Mouse (Mus musculus): Measurements from ENCODE around the gene Urm1. TPM values are rescaled to one million over a fixed set of nuclear protein-coding genes. Genes with fewer than 3 reads are reported as not detected.
"Not testable (repeated sequence)": the region's sequence is repeated elsewhere in the genome, so short reads cannot be mapped to it uniquely, and the experiment has no call there.

Urm1 gene
- polyA plus RNA-seq (2014; fragmentation: Nextera tagmentation; extraction: Ambion mirVana) = 20.3 and 21.6 TPM in 2 replicates

DNA sequence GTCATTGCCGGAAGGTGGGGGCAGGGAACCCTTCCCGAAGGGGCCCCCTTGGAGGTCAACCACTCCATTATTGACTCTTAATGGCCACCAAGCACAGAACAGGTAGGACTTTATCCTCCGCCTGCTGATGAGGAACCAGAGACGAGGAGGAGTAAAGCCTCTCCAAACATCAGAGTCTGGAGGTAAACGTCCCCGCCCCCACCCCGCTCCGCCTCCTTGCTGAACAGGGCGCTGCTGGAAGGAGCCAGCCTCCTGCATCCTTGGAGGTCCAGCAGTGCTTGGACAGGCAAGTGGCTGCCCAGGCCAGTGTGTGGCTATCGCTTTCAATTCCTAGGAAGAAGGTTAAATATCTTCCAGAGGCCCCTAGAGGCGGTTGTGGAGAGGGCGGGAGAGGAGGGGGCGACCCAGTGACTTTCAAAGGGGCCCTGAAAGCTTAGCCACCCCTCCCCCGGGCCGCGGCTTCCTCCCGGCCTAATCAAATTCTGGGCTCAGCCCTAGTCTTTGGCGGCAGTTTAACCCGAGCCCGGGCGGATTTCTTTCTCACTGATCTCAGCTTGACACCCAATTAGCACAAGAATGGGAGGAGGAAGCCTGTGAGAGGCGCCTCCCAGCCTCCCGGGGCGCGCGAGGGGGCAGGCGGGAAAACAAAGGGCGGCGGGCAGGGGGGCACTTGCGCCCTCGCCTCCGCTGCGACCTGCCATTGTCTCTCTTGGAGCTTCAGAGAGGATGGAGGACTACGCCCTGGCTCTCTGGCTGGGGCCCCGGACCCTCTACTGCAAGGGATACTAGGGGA is at the start of gene Urm1:
Gene Urm1 (plus strand): TSS at position 51 of the 793 bp plus-strand sequence.
- H3K27ac ChIP-seq (replicated peaks; ENCODE audit: low read depth, low read length) = peak within 1 kb of the TSS; percentile 93
- peaks cover 16% of the 10 kb centered on the region; the same call in 1 of the 2 replicates for H3K36me3 ChIP-seq (ENCODE audit: control insufficient read depth, insufficient read depth, low read length)
- no peaks in the 10 kb centered on the region for H3K27me3 ChIP-seq (replicated peaks; ENCODE audit: control insufficient read depth, insufficient read depth, low read length)
- peak within 1 kb of the TSS; percentile 44 for H3K4me3 ChIP-seq (ENCODE audit: low read depth, low read length)
- peak within 1 kb of the TSS; percentile 78 for H3K9ac ChIP-seq (ENCODE audit: low read depth, low read length)
- H3K4me2 ChIP-seq (ENCODE audit: low read depth, low read length) = peak within 1 kb of the TSS; percentile 90
- H3K4me1 ChIP-seq (ENCODE audit: control insufficient read depth, insufficient read depth, low read length) = peaks cover 5% of the 10 kb centered on the region; the same call in 1 of the 2 replicates
- DNase-seq (ENCODE audit: low spot score) (peak; percentile 93), ATAC-seq (ENCODE audit: low read depth) (peak; percentile 84)
- 3% methylated on average over 27 of the region's 35 CpGs for WGBS
- H3K9me3 ChIP-seq (ENCODE audit: control insufficient read depth, low read length) = no peaks in the 10 kb centered on the region

DNA sequence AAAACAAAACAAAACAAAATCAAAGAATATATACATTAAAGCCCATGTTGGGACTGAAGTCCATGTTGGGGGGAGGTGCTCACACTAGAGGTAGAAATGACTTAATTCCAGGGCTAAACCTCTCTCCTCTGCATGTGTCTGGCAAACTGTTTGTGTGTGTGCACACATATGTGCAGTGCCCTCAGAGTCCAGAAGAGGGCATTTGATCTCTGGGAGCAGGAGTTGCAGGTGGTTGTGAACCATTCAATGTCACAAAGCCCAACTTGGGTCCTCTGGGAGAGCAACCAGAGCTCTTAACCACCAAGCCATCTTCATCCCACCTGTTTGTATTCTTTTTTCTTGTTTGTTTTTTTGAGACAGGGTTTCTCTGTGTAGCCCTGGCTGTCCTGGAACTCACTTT is 49.7 kb upstream of the Urm1 start:
- ATAC-seq (ENCODE audit: low read depth) (no peak), DNase-seq (ENCODE audit: low spot score) (no peak)
- H3K4me3 ChIP-seq (ENCODE audit: low read depth, low read length) = no peak overlapping the region
- H3K27ac ChIP-seq (replicated peaks; ENCODE audit: low read depth, low read length) = no peak overlapping the region
- H3K4me2 ChIP-seq (ENCODE audit: low read depth, low read length) = no peak overlapping the region
- H3K4me1 ChIP-seq (ENCODE audit: control insufficient read depth, insufficient read depth, low read length) = no peaks in the 10 kb centered on the region
- no peaks in the 10 kb centered on the region for H3K27me3 ChIP-seq (replicated peaks; ENCODE audit: control insufficient read depth, insufficient read depth, low read length)
- H3K9ac ChIP-seq (ENCODE audit: low read depth, low read length) = no peak overlapping the region
- H3K9me3 ChIP-seq (ENCODE audit: control insufficient read depth, low read length) = no peaks in the 10 kb centered on the region
- H3K36me3 ChIP-seq (ENCODE audit: control insufficient read depth, insufficient read depth, low read length) = peaks cover 15% of the 10 kb centered on the region; the same call in 1 of the 2 replicates

DNA sequence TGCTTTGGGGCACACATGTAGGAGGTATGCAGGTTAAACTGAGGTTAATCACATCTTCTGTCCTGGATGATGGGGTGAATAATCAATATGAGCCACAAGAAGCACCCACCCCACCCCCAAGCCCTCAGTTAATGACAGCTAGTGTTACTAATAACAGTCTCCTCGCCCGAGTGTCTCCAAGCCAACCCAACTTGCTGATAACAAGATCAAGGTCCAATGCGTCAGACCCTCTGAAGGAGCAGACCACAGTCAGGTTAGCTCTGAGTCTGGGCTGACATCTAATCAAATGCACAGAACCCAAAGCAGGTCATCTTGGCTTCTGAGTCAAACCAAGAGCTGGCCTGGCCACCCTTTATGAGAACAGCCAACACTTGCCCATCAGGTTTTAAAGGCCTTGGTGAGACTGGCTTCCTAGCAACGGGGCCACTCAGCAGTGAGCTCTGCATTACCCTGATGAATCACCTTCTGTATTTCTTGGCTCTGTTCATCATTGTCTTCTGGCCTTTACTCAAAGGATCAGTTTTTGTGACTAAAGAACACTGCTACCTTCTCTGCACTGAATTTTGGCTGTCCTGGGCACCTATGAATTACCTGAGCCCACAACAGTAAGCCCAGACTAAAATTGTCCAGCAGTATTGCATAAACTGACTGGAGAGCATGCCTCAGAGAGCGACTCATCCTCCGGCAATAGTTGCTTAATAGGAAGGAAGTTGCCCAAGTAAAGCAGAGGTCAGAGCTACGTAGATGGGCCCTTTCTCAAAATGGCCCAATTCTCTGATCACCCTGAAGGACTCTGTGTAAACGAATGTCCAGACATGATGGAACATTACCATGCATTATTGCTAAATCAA is 48.0 kb upstream of the Urm1 start:
- Histone ChIP-seq H3K4me1 (ENCODE audit: control insufficient read depth, insufficient read depth, low read length) (no peaks in the 10 kb centered on the region), H3K4me2 (ENCODE audit: low read depth, low read length) (no peak overlapping the region), H3K9ac (ENCODE audit: low read depth, low read length) (no peak overlapping the region), H3K27ac (replicated peaks; ENCODE audit: low read depth, low read length) (no peak overlapping the region), H3K9me3 (ENCODE audit: control insufficient read depth, low read length) (no peaks in the 10 kb centered on the region), H3K27me3 (replicated peaks; ENCODE audit: control insufficient read depth, insufficient read depth, low read length) (no peaks in the 10 kb centered on the region), H3K36me3 (ENCODE audit: control insufficient read depth, insufficient read depth, low read length) (peaks cover 25% of the 10 kb centered on the region), H3K4me3 (ENCODE audit: low read depth, low read length) (no peak overlapping the region)
- no peak for ATAC-seq (ENCODE audit: low read depth)
- WGBS = 84% methylated on average over 8 of the region's 8 CpGs
- DNase-seq (ENCODE audit: low spot score) = no peak

DNA sequence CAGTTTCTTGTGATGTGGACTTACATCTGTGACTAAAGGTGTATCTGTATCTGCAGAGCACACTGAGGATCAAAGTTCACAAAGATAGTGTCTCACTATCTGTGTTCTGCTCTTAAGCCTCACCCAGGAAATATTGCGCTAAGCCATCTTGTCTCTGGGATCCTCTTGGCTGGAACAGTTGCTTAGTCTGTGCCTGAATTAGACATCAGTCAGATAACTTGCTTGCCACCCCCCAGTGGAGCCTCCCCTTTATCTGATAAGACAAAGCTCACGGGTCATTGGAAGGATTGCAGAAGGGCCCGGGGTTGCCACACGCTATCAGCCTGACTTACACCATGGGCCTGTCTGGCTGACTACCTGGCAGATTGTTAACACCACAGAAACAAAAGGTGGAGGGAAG is 46.6 kb upstream of the Urm1 start:
- Histone ChIP-seq H3K27me3 (replicated peaks; ENCODE audit: control insufficient read depth, insufficient read depth, low read length) (no peaks in the 10 kb centered on the region), H3K36me3 (ENCODE audit: control insufficient read depth, insufficient read depth, low read length) (peaks cover 40% of the 10 kb centered on the region), H3K4me3 (ENCODE audit: low read depth, low read length) (no peak overlapping the region), H3K27ac (replicated peaks; ENCODE audit: low read depth, low read length) (no peak overlapping the region), H3K4me1 (ENCODE audit: control insufficient read depth, insufficient read depth, low read length) (no peaks in the 10 kb centered on the region), H3K9me3 (ENCODE audit: control insufficient read depth, low read length) (no peaks in the 10 kb centered on the region), H3K9ac (ENCODE audit: low read depth, low read length) (no peak overlapping the region), H3K4me2 (ENCODE audit: low read depth, low read length) (no peak overlapping the region)
- ATAC-seq (ENCODE audit: low read depth) (no peak), DNase-seq (ENCODE audit: low spot score) (no peak)
- 96% methylated on average over 4 of the region's 4 CpGs for WGBS

DNA sequence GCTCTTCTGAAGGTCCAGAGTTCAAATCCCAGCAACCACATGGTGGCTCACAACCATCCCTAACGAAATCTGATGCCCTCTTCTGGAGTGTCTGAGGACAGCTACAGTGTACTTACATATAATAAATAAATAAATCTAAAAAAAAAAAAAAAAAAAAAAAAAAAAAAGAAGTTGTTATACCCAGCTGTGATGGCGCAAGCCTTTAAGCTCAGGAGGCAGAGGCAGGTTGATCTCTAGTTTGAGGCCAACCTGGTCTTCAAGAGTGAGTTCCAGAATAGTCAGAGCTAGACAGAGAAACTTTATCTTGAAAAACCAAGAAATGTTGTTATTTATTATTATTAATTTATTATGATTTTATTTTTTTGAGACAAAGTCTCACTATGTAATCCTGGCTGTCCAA is 38.6 kb upstream of the Urm1 start:
- whole genome bisulfite sequencing = 89% methylated on average over 2 of the region's 2 CpGs
- H3K9me3 ChIP-seq (ENCODE audit: control insufficient read depth, low read length) = not testable (repeated sequence)

DNA sequence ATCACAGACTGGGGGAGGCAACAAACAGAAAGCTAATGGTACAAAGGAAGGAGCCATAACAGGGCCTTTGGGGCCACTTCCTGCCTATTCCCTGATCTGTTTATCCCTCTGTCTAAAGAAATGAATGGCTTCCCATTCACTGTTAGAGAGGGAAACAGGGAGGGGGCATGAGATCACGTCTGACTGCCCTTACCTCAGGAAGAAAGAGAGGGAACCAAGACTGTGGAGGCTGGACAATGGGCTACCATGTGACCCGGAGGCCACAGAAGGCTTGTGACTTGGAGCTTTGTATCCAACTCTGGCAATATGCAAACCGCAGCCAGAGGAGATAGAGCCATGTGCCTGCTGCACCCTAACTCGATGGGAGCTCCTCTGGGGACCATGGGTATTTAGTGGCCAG is 35.6 kb upstream of the Urm1 start:
- Histone ChIP-seq H3K4me2 (ENCODE audit: low read depth, low read length) (no peak overlapping the region), H3K4me1 (ENCODE audit: control insufficient read depth, insufficient read depth, low read length) (peaks cover 7% of the 10 kb centered on the region), H3K9me3 (ENCODE audit: control insufficient read depth, low read length) (peaks cover 9% of the 10 kb centered on the region; the same call in 1 of the 2 replicates), H3K27ac (replicated peaks; ENCODE audit: low read depth, low read length) (no peak overlapping the region), H3K27me3 (replicated peaks; ENCODE audit: control insufficient read depth, insufficient read depth, low read length) (no peaks in the 10 kb centered on the region), H3K36me3 (ENCODE audit: control insufficient read depth, insufficient read depth, low read length) (peaks cover 71% of the 10 kb centered on the region), H3K4me3 (ENCODE audit: low read depth, low read length) (no peak overlapping the region), H3K9ac (ENCODE audit: low read depth, low read length) (no peak overlapping the region)
- ATAC-seq (ENCODE audit: low read depth) (no peak), DNase-seq (ENCODE audit: low spot score) (no peak)
- WGBS = 66% methylated on average over 4 of the region's 4 CpGs

More for the DNA sequence above, 38.6 kb upstream of the Urm1 start:
- not testable (repeated sequence) for H3K4me3 ChIP-seq (ENCODE audit: low read depth, low read length); H3K4me1 ChIP-seq (ENCODE audit: control insufficient read depth, insufficient read depth, low read length); H3K27me3 ChIP-seq (replicated peaks; ENCODE audit: control insufficient read depth, insufficient read depth, low read length); ATAC-seq (ENCODE audit: low read depth); H3K4me2 ChIP-seq (ENCODE audit: low read depth, low read length); DNase-seq (ENCODE audit: low spot score); H3K27ac ChIP-seq (replicated peaks; ENCODE audit: low read depth, low read length); H3K9ac ChIP-seq (ENCODE audit: low read depth, low read length)
- H3K36me3 ChIP-seq (ENCODE audit: control insufficient read depth, insufficient read depth, low read length) = peaks cover 96% of the 10 kb centered on the region

DNA sequence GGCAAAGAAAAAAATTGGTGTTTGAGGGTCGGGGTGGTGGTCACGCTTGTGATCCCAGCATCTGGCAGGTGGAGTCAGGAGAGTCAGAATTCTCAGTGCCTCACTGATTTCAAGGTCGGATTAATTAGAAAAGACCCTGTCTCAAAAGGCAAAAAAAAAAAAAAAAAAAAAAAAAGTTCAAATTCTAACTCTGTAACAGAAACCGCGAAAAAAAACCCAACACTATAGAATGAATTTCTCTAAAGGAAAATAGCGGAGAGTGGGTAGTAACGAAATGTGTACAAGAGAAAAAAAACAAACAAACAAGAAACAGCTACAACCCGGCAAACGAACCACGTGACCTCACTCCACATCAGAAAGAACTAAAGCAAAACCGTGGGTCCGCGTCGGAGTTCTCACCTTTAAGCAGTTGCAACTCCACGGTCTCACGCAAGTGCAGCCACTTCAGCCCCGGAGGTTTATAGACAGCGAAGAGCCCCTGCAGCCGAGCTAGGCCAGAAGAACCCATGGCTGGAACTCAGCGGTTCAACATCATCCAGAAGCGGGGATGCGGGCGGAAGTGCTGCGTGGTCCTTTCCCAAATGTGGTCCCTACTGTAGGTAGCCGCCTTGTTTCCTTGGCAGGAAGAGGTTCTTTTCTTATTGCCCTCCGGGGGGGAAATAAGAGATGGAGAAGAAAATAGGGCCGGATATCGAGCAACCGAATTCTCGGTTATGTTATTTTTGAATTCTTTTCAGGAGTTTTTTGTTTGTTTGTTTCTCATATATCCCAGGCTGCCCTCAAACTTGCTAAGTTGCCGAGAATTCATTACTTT is 32.6 kb upstream of the Urm1 start, which contains the start of gene Coq4:
Gene Coq4 (plus strand): TSS at position 390 of the 814 bp plus-strand sequence.
- Histone ChIP-seq H3K27ac (replicated peaks; ENCODE audit: low read depth, low read length) (peak within 1 kb of the TSS; percentile 66), H3K36me3 (ENCODE audit: control insufficient read depth, insufficient read depth, low read length) (peaks cover 60% of the 10 kb centered on the region), H3K27me3 (replicated peaks; ENCODE audit: control insufficient read depth, insufficient read depth, low read length) (no peaks in the 10 kb centered on the region), H3K9ac (ENCODE audit: low read depth, low read length) (peak within 1 kb of the TSS; percentile 78), H3K9me3 (ENCODE audit: control insufficient read depth, low read length) (no peaks in the 10 kb centered on the region), H3K4me2 (ENCODE audit: low read depth, low read length) (peak within 1 kb of the TSS; percentile 79), H3K4me3 (ENCODE audit: low read depth, low read length) (peak within 1 kb of the TSS; percentile 78), H3K4me1 (ENCODE audit: control insufficient read depth, insufficient read depth, low read length) (peaks cover 7% of the 10 kb centered on the region)
- DNase-seq (ENCODE audit: low spot score) (peak; percentile 96), ATAC-seq (ENCODE audit: low read depth) (peak; percentile 91)
- WGBS = 1% methylated on average over 31 of the region's 31 CpGs

Data from embryonic facial prominence, embryonic 14.5 days (tissue).